In genomic region chr1:151208944-151209343, GRCm38 (mm10) we compare ENCODE assay signal across 1 mouse cellular context.
TF ChIP-seq lines count a peak whose summit lies in the region.

No protein-coding gene starts in this region.

TF ChIP-seq in MEL, 35 proteins besides CTCF, POLR2A, EP300 and RAD21:
- peak; percentile 73 for TF ChIP-seq GATA1 (IDR thresholded peaks at IDR 0.05; ENCODE audit: low read depth, low read length)
- peak; percentile 60; the same call in 1 of the 2 replicates for TF ChIP-seq TCF12 (IDR thresholded peaks at IDR 0.05; ENCODE audit: low read depth, low read length)
